ENCODE assay signal across 8 mouse cellular contexts in the genomic region with DNA sequence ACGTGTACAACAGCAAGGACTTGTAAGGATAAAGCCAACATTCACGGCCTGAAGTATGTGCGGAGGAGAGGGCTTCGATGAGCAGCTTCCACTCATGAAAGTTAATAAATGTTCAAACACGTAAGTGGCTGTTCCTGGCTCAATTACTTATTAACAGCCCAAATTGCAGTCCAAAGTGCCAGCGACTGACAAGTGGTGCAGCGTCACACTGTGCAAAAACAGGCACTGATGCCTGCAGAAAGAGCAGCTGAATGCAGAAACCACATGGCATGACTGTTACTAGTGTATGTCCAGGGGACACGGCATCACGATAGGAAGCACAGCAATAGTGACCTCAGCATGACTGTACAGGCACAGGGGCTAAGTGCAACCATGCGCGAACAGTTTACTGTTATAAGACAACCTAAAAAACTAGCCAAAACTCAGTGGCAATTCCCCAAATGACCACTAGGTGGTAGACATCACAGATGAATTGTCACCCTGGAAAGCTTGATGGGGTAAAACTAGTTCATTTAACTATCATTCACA. TPM values are rescaled to one million over a fixed set of nuclear protein-coding genes. Genes with fewer than 3 reads are reported as not detected.
DNase-seq lines count a peak whose midpoint lies in the region; ATAC-seq and TF ChIP-seq lines count a peak whose summit lies in the region.

No protein-coding gene starts in this region.

- peak; percentile 76 for DNase-seq in layer of hippocampus, adult 11-12 months (ENCODE audit: low spot score)
- no peak for DNase-seq in layer of hippocampus, postnatal 36 days
- DNase-seq in MN1 (ENCODE audit: low spot score): peak; percentile 68
- DNase-seq in embryo, embryonic 9.5 days (ENCODE audit: extremely low spot score): peak; percentile 39
- DNase-seq in limb, embryonic 10.5 days (ENCODE audit: low spot score): peak; percentile 46
- peak; percentile 82 for DNase-seq in midbrain, postnatal 0 days (ENCODE audit: low spot score)

- 91% methylated on average over 11 of the region's 11 CpGs for WGBS in limb, embryonic 10.5 days
- 88% methylated on average over 11 of the region's 11 CpGs for WGBS in midbrain, postnatal 0 days

- H3K36me3 ChIP-seq in limb, embryonic 10.5 days: peaks cover 43% of the 10 kb centered on the region
- peaks cover 22% of the 10 kb centered on the region for H3K36me3 ChIP-seq in midbrain, postnatal 0 days (ENCODE audit: insufficient read depth, low read length)

- TF ChIP-seq CTCF in midbrain, postnatal 0 days (IDR thresholded peaks at IDR 0.05): peak; percentile 87

- no peak overlapping the region for H3K9ac ChIP-seq in midbrain, postnatal 0 days (replicated peaks; ENCODE audit: low read length, poor library complexity, severe bottlenecking)

- no peaks in the 10 kb centered on the region for H3K4me1 ChIP-seq in limb, embryonic 10.5 days
- no peaks in the 10 kb centered on the region for H3K4me1 ChIP-seq in midbrain, postnatal 0 days (ENCODE audit: insufficient read depth, low read length)

- no peak overlapping the region for H3K4me2 ChIP-seq in midbrain, postnatal 0 days (ENCODE audit: low read depth, low read length, poor library complexity, severe bottlenecking)

- ATAC-seq in inflammation-experienced regulatory T-cells, adult 6 months: peak; percentile 62
- ATAC-seq in midbrain, postnatal 0 days (ENCODE audit: low FRiP score): no peak
- ATAC-seq in megakaryocyte, adult 5-6 weeks (ENCODE audit: poor library complexity, severe bottlenecking): no peak

- H3K27me3 ChIP-seq in limb, embryonic 10.5 days (ENCODE audit: low read depth, poor library complexity, severe bottlenecking): no peaks in the 10 kb centered on the region
- no peaks in the 10 kb centered on the region for H3K27me3 ChIP-seq in midbrain, postnatal 0 days (ENCODE audit: insufficient read depth, low read length)

- no peak overlapping the region for H3K4me3 ChIP-seq in limb, embryonic 10.5 days
- H3K4me3 ChIP-seq in midbrain, postnatal 0 days (ENCODE audit: low read depth, low read length): no peak overlapping the region

- no peak overlapping the region for H3K27ac ChIP-seq in limb, embryonic 10.5 days
- H3K27ac ChIP-seq in midbrain, postnatal 0 days (ENCODE audit: low read depth, low read length): no peak overlapping the region

- H3K9me3 ChIP-seq in limb, embryonic 10.5 days (replicated peaks): no peaks in the 10 kb centered on the region
- H3K9me3 ChIP-seq in midbrain, postnatal 0 days (ENCODE audit: low read length): no peaks in the 10 kb centered on the region

RNA-seq across cellular contexts. Expression of a gene that starts 31.3 kb away (rescaled TPM):
- 10 to 100 TPM; 67.4 to 68.9 TPM for total RNA-seq in layer of hippocampus, postnatal 36 days (2021)
- polyA plus RNA-seq in inflammation-experienced regulatory T-cells, adult 6 months (2017; shearing (Covaris generic)): 10 to 100 TPM; 46.1 to 97.6 (median 51.4) TPM
- 98.4 and 100 TPM in 2 replicates for polyA plus RNA-seq in limb, embryonic 10.5 days (2016; fragmentation: Nextera tagmentation; extraction: Ambion mirVana)
- total RNA-seq in midbrain, postnatal 0 days (2014; rRNA removed): 71.6 and 95.1 TPM in 2 replicates
- 210 and 215 TPM in 2 replicates for polyA plus RNA-seq in midbrain, postnatal 0 days (2015; fragmentation: Nextera tagmentation; extraction: Ambion mirVana)
- 109 and 113 TPM in 2 replicates for total RNA-seq in megakaryocyte, adult 5-6 weeks (2015)
- 65.5 and 72.3 TPM in 2 replicates for total RNA-seq in megakaryocyte, adult 5-6 weeks (2017)

Comparison
In these comparisons a context has a peak if more than half of its experiments do, and no peak if none do; other contexts are left out.
1. DNase-seq: peak in layer of hippocampus, adult 11-12 months (single experiment), MN1 (single experiment), embryo, embryonic 9.5 days (single experiment), limb, embryonic 10.5 days (single experiment) and midbrain, postnatal 0 days (single experiment); none in layer of hippocampus, postnatal 36 days (0 of 2).